Mouse (Mus musculus) liver, postnatal 0 days (tissue): ENCODE data around the gene Snupn. TPM values are rescaled to one million over a fixed set of nuclear protein-coding genes. Genes with fewer than 3 reads are reported as not detected.

ENCODE experiments used
- ATAC-seq: fragments of 200-750 bp; cut with Nextera tagmentation; 2 replicates; pipeline ENCODE4 v1.8.0; 2017; ENCODE audit warnings: mild to moderate bottlenecking, moderate library complexity
- DNase-seq: peaks from one replicate; pipeline ENCODE4 v3.0.0-alpha.2; 2016
- H3K27ac ChIP-seq: fragments of 300-500 bp; sonication (generic); 2 replicates; pipeline ENCODE4 v1.5.1; 2014; ENCODE audit warnings: antibody characterized with exemption, moderate library complexity, mild to moderate bottlenecking, low read depth
- H3K27me3 ChIP-seq: fragments of 300-500 bp; sonication (generic); 2 replicates; pipeline ENCODE4 v1.6.1; 2014; ENCODE audit warnings: low read length, control low read depth, mixed read lengths; ENCODE audit not compliant: insufficient read depth
- H3K36me3 ChIP-seq: fragments of 300-500 bp; sonication (generic); replicated peaks from 2 replicates; pipeline ENCODE4 v1.6.1; 2014; ENCODE audit warnings: mild to moderate bottlenecking, control low read depth, low read length, moderate library complexity, mixed read lengths; ENCODE audit not compliant: insufficient read depth
- H3K4me1 ChIP-seq: fragments of 300-500 bp; sonication (generic); 2 replicates; pipeline ENCODE4 v1.6.1; 2014; ENCODE audit warnings: antibody characterized with exemption, mild to moderate bottlenecking, control low read depth; ENCODE audit not compliant: insufficient read depth
- H3K4me2 ChIP-seq: fragments of 300-500 bp; sonication (generic); 2 replicates; pipeline ENCODE4 v1.6.1; 2014; ENCODE audit warnings: low read depth, mild to moderate bottlenecking, low read length, moderate library complexity, mixed read lengths
- H3K4me3 ChIP-seq: fragments of 300-500 bp; sonication (generic); 2 replicates; pipeline ENCODE4 v1.5.1; 2014; ENCODE audit warnings: low read depth, low read length
- H3K9ac ChIP-seq: fragments of 300-500 bp; sonication (generic); replicated peaks from 2 replicates; pipeline ENCODE4 v1.6.1; 2014; ENCODE audit warnings: mild to moderate bottlenecking, moderate library complexity
- H3K9me3 ChIP-seq: fragments of 300-500 bp; sonication (generic); 2 replicates; pipeline ENCODE4 v1.6.1; 2016; ENCODE audit warnings: mild to moderate bottlenecking, control low read depth, low read length, mixed read lengths
- CTCF ChIP-seq: sonication (generic); IDR thresholded peaks from 2 replicates; pipeline ENCODE4 v1.5.1; 2016; ENCODE audit warnings: antibody characterized with exemption, low read depth
- EP300 ChIP-seq: IDR thresholded peaks from 2 replicates; pipeline ENCODE4 v1.6.1; 2016; ENCODE audit warnings: antibody characterized with exemption, low read depth, mild to moderate bottlenecking
- WGBS: fragments of 180-500 bp; shearing (Covaris S2); extraction: QIAGEN DNeasy Blood & Tissue Kit; methylation state at CpG from one replicate; pipeline ENCODE4 v1.1.7; 2014; ENCODE audit not compliant: insufficient replicate concordance; 5-methylcytosine and 5-hydroxymethylcytosine counted together
- polyA plus RNA-seq: library from polyadenylated mRNA; unstranded; fragments of >200 nt; fragmentation: Nextera tagmentation; extraction: Ambion mirVana; gene quantifications from 2 replicates; pipeline ENCODE4 v1.2.1, GENCODE M21; 2015

Snupn gene
- polyA plus RNA-seq, 1 experiment from 2014 or later: 7.7 TPM

GRCm38 (mm10) chr9:57003011-57003410 lies 52.3 kb downstream of the Snupn start:
- Histone ChIP-seq H3K9me3 (no peaks in the 10 kb centered on the region), H3K27ac (no peak overlapping the region; the same call in 1 of the 2 replicates), H3K27me3 (no peaks in the 10 kb centered on the region), H3K4me2 (no peak overlapping the region), H3K4me3 (no peak overlapping the region), H3K4me1 (peaks cover 2% of the 10 kb centered on the region; the same call in 1 of the 2 replicates), H3K36me3 (no peaks in the 10 kb centered on the region), H3K9ac (no peak overlapping the region)
- no peak for DNase-seq
- WGBS: 61% methylated on average over 4 of the region's 4 CpGs
- TF ChIP-seq CTCF: no peak
- 0 out of 2 replicates have a peak, but pooled peaks have one; percentile 19 for TF ChIP-seq EP300
- no peak for ATAC-seq

GRCm38 (mm10) chr9:57012393-57012792 lies 61.7 kb downstream of the Snupn start:
- Histone ChIP-seq H3K27ac (no peak overlapping the region), H3K9me3 (no peaks in the 10 kb centered on the region), H3K4me3 (no peak overlapping the region), H3K27me3 (no peaks in the 10 kb centered on the region), H3K36me3 (no peaks in the 10 kb centered on the region), H3K4me2 (no peak overlapping the region), H3K9ac (no peak overlapping the region), H3K4me1 (no peaks in the 10 kb centered on the region)
- DNase-seq: no peak
- TF ChIP-seq EP300 (no peak), CTCF (no peak)
- WGBS: 61% methylated on average over 1 of the region's 1 CpGs
- no peak for ATAC-seq

GRCm38 (mm10) chr9:57012895-57013294 lies 62.2 kb downstream of the Snupn start:
- Histone ChIP-seq H3K27ac (no peak overlapping the region), H3K9me3 (no peaks in the 10 kb centered on the region), H3K4me2 (no peak overlapping the region), H3K4me1 (no peaks in the 10 kb centered on the region), H3K36me3 (no peaks in the 10 kb centered on the region), H3K27me3 (no peaks in the 10 kb centered on the region), H3K9ac (no peak overlapping the region), H3K4me3 (no peak overlapping the region)
- no peak for TF ChIP-seq CTCF
- no peak for TF ChIP-seq EP300
- DNase-seq: no peak
- ATAC-seq: no peak
- 76% methylated on average over 4 of the region's 4 CpGs for WGBS

GRCm38 (mm10) chr9:57013756-57014155 lies 63.1 kb downstream of the Snupn start:
- H3K4me2 ChIP-seq: no peak overlapping the region
- WGBS: 81% methylated on average over 1 of the region's 1 CpGs
- H3K9ac ChIP-seq: no peak overlapping the region
- H3K27me3 ChIP-seq: no peaks in the 10 kb centered on the region
- no peak for DNase-seq
- no peak overlapping the region for H3K4me3 ChIP-seq
- H3K9me3 ChIP-seq: no peaks in the 10 kb centered on the region
- no peak overlapping the region for H3K27ac ChIP-seq
- no peaks in the 10 kb centered on the region for H3K36me3 ChIP-seq
- TF ChIP-seq CTCF: no peak
- TF ChIP-seq EP300: no peak
- no peak for ATAC-seq
- no peaks in the 10 kb centered on the region for H3K4me1 ChIP-seq

GRCm38 (mm10) chr9:57014766-57015165 lies 64.1 kb downstream of the Snupn start:
- H3K27ac ChIP-seq: no peak overlapping the region
- no peak overlapping the region for H3K4me3 ChIP-seq
- 0 out of 2 replicates have a peak, but pooled peaks cover under 1% of the 10 kb centered on the region for H3K36me3 ChIP-seq
- no peaks in the 10 kb centered on the region for H3K9me3 ChIP-seq
- H3K27me3 ChIP-seq: no peaks in the 10 kb centered on the region
- WGBS: 79% methylated on average over 1 of the region's 1 CpGs
- no peak overlapping the region for H3K4me2 ChIP-seq
- H3K4me1 ChIP-seq: no peaks in the 10 kb centered on the region
- no peak for ATAC-seq
- TF ChIP-seq EP300: no peak
- peak; percentile 41 for TF ChIP-seq CTCF
- H3K9ac ChIP-seq: no peak overlapping the region
- DNase-seq: no peak

GRCm38 (mm10) chr9:57017631-57018030 lies 67.0 kb downstream of the Snupn start:
- Histone ChIP-seq H3K27ac (peak overlapping the region; percentile 82), H3K27me3 (no peaks in the 10 kb centered on the region), H3K4me1 (no peaks in the 10 kb centered on the region), H3K4me3 (no peak overlapping the region), H3K9me3 (no peaks in the 10 kb centered on the region), H3K9ac (no peak overlapping the region), H3K36me3 (peaks cover 8% of the 10 kb centered on the region), H3K4me2 (no peak overlapping the region)
- no peak for DNase-seq
- TF ChIP-seq CTCF (no peak), EP300 (peak; percentile 71)
- peak; percentile 94 for ATAC-seq
- WGBS: 79% methylated on average over 1 of the region's 1 CpGs

- H3K9ac ChIP-seq: no peak overlapping the region
- no peaks in the 10 kb centered on the region for H3K27me3 ChIP-seq
- no peak overlapping the region for H3K27ac ChIP-seq
- no peak for DNase-seq
- ATAC-seq: no peak
- no peak overlapping the region for H3K4me3 ChIP-seq
- WGBS: 83% methylated on average over 1 of the region's 1 CpGs
- no peak for TF ChIP-seq EP300
- no peak for TF ChIP-seq CTCF
- H3K9me3 ChIP-seq: no peaks in the 10 kb centered on the region
- H3K4me2 ChIP-seq: no peak overlapping the region
- H3K36me3 ChIP-seq: peaks cover 21% of the 10 kb centered on the region
- H3K4me1 ChIP-seq: no peaks in the 10 kb centered on the region
Measured at GRCm38 (mm10) chr9:57031756-57032155, 81.1 kb downstream of the Snupn start.

Other genes with a start within 250 kb of the Snupn start
- 0.17 and 0.29 TPM in 2 replicates for gene Lingo1, start 154.4 kb upstream of the Snupn start, polyA plus RNA-seq
- not detected in 2 replicates for gene Odf3l1, start 86.2 kb upstream of the Snupn start, polyA plus RNA-seq
- 0.13 and 0.20 TPM in 2 replicates for gene Cspg4, start 85.8 kb upstream of the Snupn start, polyA plus RNA-seq
- 1.6 and 1.8 TPM in 2 replicates for gene Snx33, start 22.5 kb upstream of the Snupn start, polyA plus RNA-seq
- gene Imp3, start 13.4 kb upstream of the Snupn start, polyA plus RNA-seq: 57.6 and 57.8 TPM in 2 replicates
- 4.9 and 5.0 TPM in 2 replicates for gene Ptpn9, start 44.0 kb downstream of the Snupn start, polyA plus RNA-seq
- gene Sin3a, start 121.2 kb downstream of the Snupn start, polyA plus RNA-seq: 6.1 and 6.6 TPM in 2 replicates
- 18.2 and 18.5 TPM in 2 replicates for gene Man2c1, start 179.8 kb downstream of the Snupn start, polyA plus RNA-seq
- 2.5 and 2.9 TPM in 2 replicates for gene Neil1, start 197.4 kb downstream of the Snupn start, polyA plus RNA-seq
- 45.4 and 48.2 TPM in 2 replicates for gene Commd4, start 207.5 kb downstream of the Snupn start, polyA plus RNA-seq